Mouse (Mus musculus) yolk sac, embryonic 10.5 days (tissue): ENCODE measurements at regions not wholly inside any gene's neighbourhood (a gene's known extent, or its start where the extent isn't known, plus 50 kb on each side); places are given as distances from the start of the nearest gene placed in this dataset.

ENCODE experiments used
- DNase-seq: peaks from one replicate; pipeline ENCODE4 v3.0.0-alpha.2; 2017; ENCODE audit warnings: low spot score

GRCm38 (mm10) chr1:128679005-128679980, 87.2 kb upstream of the Cxcr4 start:
- no peak for DNase-seq

- DNase-seq: no peak
Measured at GRCm38 (mm10) chr1:128675538-128675937, 83.4 kb upstream of the Cxcr4 start.

GRCm38 (mm10) chr1:128672306-128672705, 80.2 kb upstream of the Cxcr4 start:
- DNase-seq: no peak

GRCm38 (mm10) chr1:128671495-128671894, 79.4 kb upstream of the Cxcr4 start:
- no peak for DNase-seq

GRCm38 (mm10) chr1:128671016-128671415, 78.9 kb upstream of the Cxcr4 start:
- DNase-seq: no peak

- no peak for DNase-seq
Measured at GRCm38 (mm10) chr1:128669241-128669666, 77.2 kb upstream of the Cxcr4 start.

GRCm38 (mm10) chr1:128668718-128669117, 76.6 kb upstream of the Cxcr4 start:
- peak; percentile 24 for DNase-seq

- no peak for DNase-seq
Measured at GRCm38 (mm10) chr1:128667121-128667762, 75.1 kb upstream of the Cxcr4 start.

- DNase-seq: no peak
Measured at GRCm38 (mm10) chr1:128663207-128663606, 71.1 kb upstream of the Cxcr4 start.

- no peak for DNase-seq
Measured at GRCm38 (mm10) chr1:128659857-128660256, 67.8 kb upstream of the Cxcr4 start.

- DNase-seq: no peak
Measured at GRCm38 (mm10) chr1:128658802-128659201, 66.7 kb upstream of the Cxcr4 start.

- no peak for DNase-seq
Measured at GRCm38 (mm10) chr1:128654099-128654862, 62.2 kb upstream of the Cxcr4 start.

- no peak for DNase-seq
Measured at GRCm38 (mm10) chr1:128650596-128650995, 58.5 kb upstream of the Cxcr4 start.

- DNase-seq: no peak
Measured at GRCm38 (mm10) chr1:128649490-128650178, 57.5 kb upstream of the Cxcr4 start.

GRCm38 (mm10) chr1:128643316-128643776, 51.3 kb upstream of the Cxcr4 start:
- peak; percentile 53 for DNase-seq

- no peak for DNase-seq
Measured at GRCm38 (mm10) chr1:128642212-128642611, 50.1 kb upstream of the Cxcr4 start.
